ENCODE assay signal across 12 mouse cellular contexts in the genomic region with DNA sequence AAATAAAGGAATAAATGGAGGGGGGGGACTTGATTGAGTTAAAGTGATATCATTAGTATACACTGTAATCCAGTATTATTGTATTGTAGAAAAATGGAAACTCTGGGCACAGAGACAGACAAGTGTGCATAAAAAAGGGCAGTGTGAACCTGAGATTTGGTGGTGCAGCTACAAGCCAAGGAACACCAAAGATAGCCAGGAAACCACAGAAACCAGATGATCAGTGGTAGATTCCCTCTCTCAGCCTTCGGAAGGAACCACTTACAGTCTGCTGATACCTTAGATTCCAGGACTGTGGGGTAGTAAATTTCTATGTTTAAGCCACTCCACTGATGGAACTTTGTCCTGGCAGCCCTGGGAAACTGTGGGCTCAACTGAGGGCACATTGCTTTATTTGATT.
"Had no signal": no experiment of that assay in that cellular context is flagged by ENCODE, and none has a peak within 500 bp of the region (broad histone marks: within the 10 kb centered on the region; RNA-seq: fewer than 3 reads in every experiment).

No protein-coding gene starts in this region.

- ATAC-seq: midbrain, embryonic 16.5 days had no signal

- DNase-seq: lung, adult 18-20 months; lung, embryonic 14.5 days; lung, postnatal 10 days; lung, postnatal 4 days; midbrain, embryonic 14.5 days; right cerebral cortex, postnatal 14 days; right cerebral cortex, postnatal 4 days; spleen, adult 18-20 months; thymus, adult 18-20 months; thymus, postnatal 14 days; thymus, postnatal 36 days had no signal
